Comparison of ENCODE assay signal across 22 mouse cellular contexts in genomic region chr14:11248053-11248452, GRCm38 (mm10).
DNase-seq lines count a peak whose midpoint lies in the region; ATAC-seq and TF ChIP-seq lines count a peak whose summit lies in the region.
"Had no signal": no experiment of that assay in that cellular context is flagged by ENCODE, and none has a peak within 500 bp of the region (broad histone marks: within the 10 kb centered on the region; RNA-seq: fewer than 3 reads in every experiment).

No protein-coding gene starts in this region.

- CTCF ChIA-PET in Patski (lab: Charles Lee), result interaction anchor here (1.6 kb wide), 1 partner anchor 15 kb away, joined by 4 read pairs; no protein-coding TSS in a partner anchor

- intact Hi-C loops in heart, postnatal 10 days (cut with DNase I), result no loop called here
- intact Hi-C loops in heart, adult 2 months (cut with DNase I), result no loop called here

- H3K9me3 ChIP-seq in ES-Bruce4 (replicated peaks; ENCODE audit: control insufficient read depth, insufficient read depth, low read length, poor library complexity, severe bottlenecking), result peaks cover 4% of the 10 kb centered on the region; the same call in 1 of the 2 replicates
- H3K9me3 ChIP-seq in limb, embryonic 10.5 days (replicated peaks), result no peaks in the 10 kb centered on the region
- no peaks in the 10 kb centered on the region for H3K9me3 ChIP-seq in midbrain, embryonic 13.5 days
- H3K9me3 ChIP-seq: embryonic facial prominence, embryonic 13.5 days; forebrain, embryonic 13.5 days; forebrain, embryonic 15.5 days; G1E had no signal

- in situ Hi-C loops in Patski (cut with MboI; ENCODE audit: low pct_unique_long_range_greater_than_20kb), result no loop called here

- DNase-seq in heart, postnatal 10 days, result peak; percentile 2 to 5
- no peak for DNase-seq in heart, adult 2 months
- DNase-seq in Patski (ENCODE audit: low read depth, low spot score), result peak; percentile 83
- peak; percentile 8 for DNase-seq in limb, embryonic 10.5 days (ENCODE audit: low spot score)
- DNase-seq in thymus, postnatal 4 days, result no peak
- no peak for DNase-seq in Muller cell, postnatal 12 days (ENCODE audit: inconsistent ontology term)
- DNase-seq: adrenal gland, adult 8-10 months; adrenal gland, postnatal 14 days; adrenal gland, postnatal 36 days; cerebellum, adult 11-12 months; cerebellum, adult 2 months; cerebellum, adult 9-10 months; cerebellum, postnatal 10 days; cerebellum, postnatal 25 days; forebrain, postnatal 0 days had no signal

- TF ChIP-seq EP300 in heart, adult 2 months (IDR thresholded peaks at IDR 0.05; ENCODE audit: insufficient read depth, low read depth, low read length), result no peak
- no peak for TF ChIP-seq EP300 in ES-Bruce4 (IDR thresholded peaks at IDR 0.05; ENCODE audit: insufficient read depth, low read depth, low read length)

- H3K4me1 ChIP-seq in heart, adult 2 months (ENCODE audit: control insufficient read depth, insufficient read depth, low read length), result no peaks in the 10 kb centered on the region
- H3K4me1 ChIP-seq in ES-Bruce4 (ENCODE audit: control insufficient read depth, insufficient read depth, low read length), result no peaks in the 10 kb centered on the region
- H3K4me1 ChIP-seq in limb, embryonic 10.5 days, result peaks cover 10% of the 10 kb centered on the region
- H3K4me1 ChIP-seq in midbrain, embryonic 13.5 days (replicated peaks), result no peaks in the 10 kb centered on the region
- H3K4me1 ChIP-seq: forebrain, embryonic 13.5 days; forebrain, embryonic 15.5 days had no signal

- H3K9ac ChIP-seq in heart, adult 2 months (ENCODE audit: low read depth, low read length), result no peak overlapping the region
- no peak overlapping the region for H3K9ac ChIP-seq in ES-Bruce4 (ENCODE audit: low read depth, poor library complexity, severe bottlenecking)
- H3K9ac ChIP-seq in midbrain, embryonic 13.5 days (replicated peaks), result no peak overlapping the region
- H3K9ac ChIP-seq: embryonic facial prominence, embryonic 13.5 days; forebrain, embryonic 13.5 days; forebrain, embryonic 15.5 days; forebrain, postnatal 0 days had no signal

- H3K36me3 ChIP-seq in heart, adult 2 months (ENCODE audit: control insufficient read depth, insufficient read depth, low read length), result no peaks in the 10 kb centered on the region
- H3K36me3 ChIP-seq in ES-Bruce4 (ENCODE audit: control insufficient read depth, insufficient read depth, low read length, poor library complexity, severe bottlenecking), result no peaks in the 10 kb centered on the region
- H3K36me3 ChIP-seq in limb, embryonic 10.5 days, result no peaks in the 10 kb centered on the region
- no peaks in the 10 kb centered on the region for H3K36me3 ChIP-seq in midbrain, embryonic 13.5 days
- H3K36me3 ChIP-seq: embryonic facial prominence, embryonic 13.5 days; forebrain, embryonic 15.5 days; G1E had no signal

- TF ChIP-seq POLR2A in heart, adult 2 months (IDR thresholded peaks at IDR 0.05; ENCODE audit: insufficient read depth, low read depth, low read length), result no peak
- TF ChIP-seq POLR2A in ES-Bruce4 (IDR thresholded peaks at IDR 0.05; ENCODE audit: insufficient read depth, low read length), result no peak

- H3K27ac ChIP-seq in heart, adult 2 months, result no peak overlapping the region
- H3K27ac ChIP-seq in ES-Bruce4 (ENCODE audit: insufficient read depth, low read length), result 0 out of 2 replicates have a peak overlapping the region, but pooled peaks have one; percentile 33
- H3K27ac ChIP-seq in limb, embryonic 10.5 days, result no peak overlapping the region
- no peak overlapping the region for H3K27ac ChIP-seq in midbrain, embryonic 13.5 days
- H3K27ac ChIP-seq: embryonic facial prominence, embryonic 13.5 days; forebrain, embryonic 13.5 days; forebrain, embryonic 15.5 days had no signal

- no peak for TF ChIP-seq CTCF in heart, adult 2 months (IDR thresholded peaks at IDR 0.05)
- TF ChIP-seq CTCF in ES-Bruce4 (IDR thresholded peaks at IDR 0.05; ENCODE audit: low read depth, low read length) (no peak), Patski (IDR thresholded peaks at IDR 0.05) (no peak)

- H3K27me3 ChIP-seq in heart, adult 2 months (ENCODE audit: control insufficient read depth, insufficient read depth, low read length), result no peaks in the 10 kb centered on the region
- H3K27me3 ChIP-seq in ES-Bruce4 (ENCODE audit: control insufficient read depth, insufficient read depth, low read length, poor library complexity, severe bottlenecking) (no peaks in the 10 kb centered on the region), Patski (no peaks in the 10 kb centered on the region)
- H3K27me3 ChIP-seq in limb, embryonic 10.5 days (ENCODE audit: low read depth, poor library complexity, severe bottlenecking), result no peaks in the 10 kb centered on the region
- no peaks in the 10 kb centered on the region for H3K27me3 ChIP-seq in midbrain, embryonic 13.5 days
- H3K27me3 ChIP-seq: embryonic facial prominence, embryonic 13.5 days; forebrain, embryonic 13.5 days; forebrain, embryonic 15.5 days had no signal

- no peak overlapping the region for H3K4me3 ChIP-seq in heart, adult 2 months
- no peak overlapping the region for H3K4me3 ChIP-seq in ES-Bruce4 (ENCODE audit: low read depth, low read length)
- no peak overlapping the region for H3K4me3 ChIP-seq in limb, embryonic 10.5 days
- H3K4me3 ChIP-seq in midbrain, embryonic 13.5 days (replicated peaks), result no peak overlapping the region
- H3K4me3 ChIP-seq: embryonic facial prominence, embryonic 13.5 days; forebrain, embryonic 13.5 days; forebrain, embryonic 15.5 days had no signal

- H3K4me2 ChIP-seq in midbrain, embryonic 13.5 days (replicated peaks), result no peak overlapping the region
- H3K4me2 ChIP-seq: embryonic facial prominence, embryonic 13.5 days; forebrain, embryonic 13.5 days; forebrain, embryonic 15.5 days had no signal

- POLR2A ChIA-PET in Patski (lab: Charles Lee), result no interaction called here

- peak; percentile 57 for ATAC-seq in Patski
- ATAC-seq in midbrain, embryonic 13.5 days, result no peak
- ATAC-seq: activated CD4-positive, CD25-positive, alpha-beta regulatory T cell, adult 4 months; forebrain, embryonic 13.5 days; forebrain, embryonic 15.5 days; forebrain, postnatal 0 days had no signal

- H3K79me2 ChIP-seq in heart, adult 2 months (replicated peaks; ENCODE audit: control insufficient read depth, insufficient read depth, low read length), result no peaks in the 10 kb centered on the region

Comparison
In these comparisons a context has a peak if more than half of its experiments do, and no peak if none do; other contexts are left out.
1. DNase-seq: peak in heart, postnatal 10 days (2 of 2), Patski (single experiment) and limb, embryonic 10.5 days (single experiment); none in heart, adult 2 months (0 of 2), thymus, postnatal 4 days (single experiment) and Muller cell, postnatal 12 days (single experiment).